Mouse (Mus musculus) kidney, adult 2 months (tissue): ENCODE measurements around the gene Rpia.

ENCODE experiments used
- CTCF ChIP-seq: fragments of 200-500 bp; conservative IDR thresholded peaks from 2 replicates; pipeline ENCODE4 v1.5.1; 2011; ENCODE audit warnings: low read depth, mild to moderate bottlenecking, control low read depth, low read length, moderate library complexity, mixed read lengths; ENCODE audit not compliant: insufficient read depth, insufficient read length
- POLR2A ChIP-seq: fragments of 200-500 bp; IDR thresholded peaks from one replicate; pipeline ENCODE4 v1.6.1; 2011; ENCODE audit warnings: low read depth, low read length, control low read depth

DNA sequence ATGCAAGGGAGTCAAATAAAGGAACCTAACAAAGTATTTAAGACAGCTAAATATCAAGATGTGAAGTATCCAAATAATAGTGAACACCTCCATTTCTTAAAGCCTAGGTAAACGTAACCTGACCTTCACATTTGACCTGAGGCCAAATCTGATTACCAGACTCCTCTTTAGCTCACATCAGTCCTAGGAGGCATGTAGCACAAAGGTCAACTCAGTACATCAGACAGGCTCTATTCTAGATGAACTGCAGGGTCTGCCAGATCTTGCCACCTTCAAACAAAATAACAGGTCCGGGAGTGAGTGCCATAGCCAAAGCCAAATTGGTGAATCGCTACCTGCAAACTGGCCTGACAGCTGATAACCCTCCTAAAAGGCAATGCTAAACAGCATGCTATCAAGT, 2.9 kb downstream of the Rpia start:
- TF ChIP-seq POLR2A = no peak
- TF ChIP-seq CTCF = no peak
